Mouse (Mus musculus) kidney, adult 2 months (tissue): ENCODE measurements around the gene Grin2d. TPM values are rescaled to one million over a fixed set of nuclear protein-coding genes. Genes with fewer than 3 reads are reported as not detected.
A peak's percentile ranks its signal among the peaks of the same experiment; 100 is the strongest.

Source experiments
- DNase-seq: peaks from one replicate; pipeline ENCODE4 v3.0.0; 2021
- H3K27ac ChIP-seq: fragments of 200-500 bp; 2 replicates; pipeline ENCODE4 v1.5.1; 2012; ENCODE audit warnings: low read depth, low read length, control low read depth, inconsistent platforms; ENCODE audit not compliant: insufficient read depth
- H3K27me3 ChIP-seq: fragments of 200-500 bp; replicated peaks from 2 replicates; pipeline ENCODE4 v1.6.1; 2012; ENCODE audit warnings: mild to moderate bottlenecking, moderate library complexity, low read length, inconsistent platforms; ENCODE audit not compliant: control insufficient read depth, insufficient read depth
- H3K36me3 ChIP-seq: fragments of 200-500 bp; 2 replicates; pipeline ENCODE4 v1.6.1; 2012; ENCODE audit warnings: mild to moderate bottlenecking, moderate library complexity, low read length, inconsistent platforms; ENCODE audit not compliant: control insufficient read depth, insufficient read depth
- H3K4me1 ChIP-seq: fragments of 200-500 bp; 2 replicates; pipeline ENCODE4 v1.6.1; 2011; ENCODE audit warnings: low read length; ENCODE audit not compliant: control insufficient read depth, insufficient read depth
- H3K4me3 ChIP-seq: fragments of 200-500 bp; 2 replicates; pipeline ENCODE4 v1.5.1; 2011; ENCODE audit warnings: mild to moderate bottlenecking, low read depth, low read length, control low read depth; ENCODE audit not compliant: insufficient read depth
- CTCF ChIP-seq: fragments of 200-500 bp; conservative IDR thresholded peaks from 2 replicates; pipeline ENCODE4 v1.5.1; 2011; ENCODE audit warnings: low read depth, mild to moderate bottlenecking, control low read depth, low read length, moderate library complexity, mixed read lengths; ENCODE audit not compliant: insufficient read depth, insufficient read length
- POLR2A ChIP-seq: fragments of 200-500 bp; IDR thresholded peaks from one replicate; pipeline ENCODE4 v1.6.1; 2011; ENCODE audit warnings: low read depth, low read length, control low read depth
- WGBS: fragments of 180-500 bp; shearing (Covaris S2); methylation state at CpG from one replicate; pipeline ENCODE4 v1.1.7; 2018; 5-methylcytosine and 5-hydroxymethylcytosine counted together
- polyA plus RNA-seq: library from polyadenylated mRNA; depleted of rRNA; stranded (reverse); fragments of >200 nt; gene quantifications from 2 replicates; pipeline ENCODE4 v1.2.3, GENCODE M21; 2012

Gene Grin2d
- polyA plus RNA-seq, 1 experiment: 0.45 TPM

DNA sequence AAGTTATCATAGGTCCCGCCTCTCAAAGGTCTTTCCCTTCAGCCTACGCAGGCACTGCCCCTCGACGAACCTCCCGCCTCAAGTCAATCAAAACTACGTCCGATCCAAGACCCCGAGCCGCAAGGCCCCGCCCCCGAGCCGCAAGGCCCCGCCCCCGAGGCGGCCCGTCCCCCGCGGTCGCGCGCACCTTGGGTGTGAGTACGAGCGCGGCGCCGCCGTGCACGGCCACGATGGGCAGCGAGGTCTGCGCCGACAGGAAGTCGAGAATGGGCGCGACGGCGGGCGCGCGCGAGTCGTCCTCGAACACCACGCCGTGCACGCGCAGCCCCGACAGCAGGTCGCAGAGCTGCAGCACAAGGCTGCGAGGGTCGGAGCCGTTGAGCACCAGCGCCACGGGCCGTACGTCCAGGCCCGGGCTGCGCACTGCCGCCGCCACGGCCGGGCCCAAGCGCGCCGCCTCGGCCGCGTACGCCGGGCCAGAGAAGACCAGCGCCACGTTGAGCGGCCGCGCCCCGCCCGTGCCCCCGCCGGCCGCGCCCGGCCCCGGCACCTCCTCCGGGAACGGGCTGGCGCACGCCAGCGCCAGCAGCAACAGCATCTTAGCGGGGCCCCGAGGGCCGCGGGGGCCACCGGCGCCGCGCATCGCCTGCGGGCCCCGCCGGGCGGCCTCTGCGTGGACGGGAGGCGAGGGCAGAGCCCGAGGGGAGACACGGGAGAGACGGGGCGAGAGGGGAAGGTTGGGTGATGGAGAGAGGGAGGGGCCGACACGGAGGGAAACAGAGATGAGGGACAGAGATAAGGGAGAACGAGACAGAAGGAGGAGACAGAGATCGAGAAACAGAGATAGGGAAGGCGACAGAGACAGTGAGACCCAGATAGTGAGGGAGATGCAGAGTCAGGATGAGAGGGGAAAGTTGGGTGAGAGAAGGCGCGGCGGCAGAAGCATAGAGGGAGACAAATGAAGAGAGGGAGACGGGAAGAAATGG is 12.0 kb downstream of the Grin2d start:
- Histone ChIP-seq H3K4me1 (peaks cover 6% of the 10 kb centered on the region; the same call in 1 of the 2 replicates), H3K4me3 (peak overlapping the region; percentile 87), H3K27ac (no peak overlapping the region), H3K36me3 (no peaks in the 10 kb centered on the region), H3K27me3 (no peaks in the 10 kb centered on the region)
- TF ChIP-seq POLR2A (no peak), CTCF (no peak)
- WGBS: 1% methylated on average over 116 of the region's 117 CpGs
- peak; percentile 93 for DNase-seq

DNA sequence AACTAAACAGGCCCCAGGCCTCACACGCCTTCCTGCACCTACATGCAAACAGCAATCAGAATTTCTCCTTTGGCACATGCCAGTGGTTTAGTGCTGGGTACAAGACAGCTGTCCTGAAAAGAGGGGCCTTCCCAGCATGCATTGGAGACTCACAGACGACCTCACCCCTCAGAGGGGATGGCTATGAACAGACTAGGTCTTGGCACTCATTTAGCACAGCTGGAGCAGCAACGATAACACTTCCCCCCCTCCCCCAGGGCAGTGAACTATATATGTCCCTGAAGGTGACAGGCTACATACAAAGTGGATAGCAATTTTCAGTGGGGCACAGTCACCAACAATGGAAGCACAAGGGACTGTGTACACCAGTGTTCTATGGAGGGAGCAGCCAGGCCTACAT is 13.7 kb downstream of the Grin2d start:
- Histone ChIP-seq H3K4me1 (peaks cover 6% of the 10 kb centered on the region; the same call in 1 of the 2 replicates), H3K4me3 (no peak overlapping the region), H3K36me3 (no peaks in the 10 kb centered on the region), H3K27me3 (no peaks in the 10 kb centered on the region), H3K27ac (no peak overlapping the region)
- 62% methylated on average over 3 of the region's 3 CpGs for WGBS
- no peak for TF ChIP-seq POLR2A
- TF ChIP-seq CTCF: no peak
- DNase-seq: no peak

DNA sequence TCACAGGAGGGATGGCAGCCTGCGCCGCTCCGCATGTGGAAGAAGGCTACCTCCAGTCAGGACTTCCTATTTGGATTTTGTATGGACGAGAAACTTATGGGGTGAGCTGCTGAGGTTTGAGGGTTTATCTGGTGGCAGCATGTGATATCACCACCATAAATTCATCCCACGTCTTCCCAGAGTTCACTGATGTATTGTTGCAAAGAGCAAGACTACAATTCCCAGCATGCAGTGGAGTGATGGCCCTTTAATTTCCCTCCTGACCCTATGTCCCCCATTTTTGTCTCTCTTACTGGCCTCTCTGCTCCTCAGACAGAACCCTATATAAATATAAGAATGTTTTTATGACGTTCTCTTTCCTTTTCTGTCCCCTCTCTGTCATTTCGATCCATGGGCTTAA is 15.4 kb downstream of the Grin2d start:
- TF ChIP-seq POLR2A (no peak), CTCF (no peak)
- Histone ChIP-seq H3K4me3 (no peak overlapping the region), H3K36me3 (no peaks in the 10 kb centered on the region), H3K4me1 (peaks cover 6% of the 10 kb centered on the region; the same call in 1 of the 2 replicates), H3K27me3 (no peaks in the 10 kb centered on the region), H3K27ac (no peak overlapping the region)
- DNase-seq: no peak
- 87% methylated on average over 7 of the region's 7 CpGs for WGBS

DNA sequence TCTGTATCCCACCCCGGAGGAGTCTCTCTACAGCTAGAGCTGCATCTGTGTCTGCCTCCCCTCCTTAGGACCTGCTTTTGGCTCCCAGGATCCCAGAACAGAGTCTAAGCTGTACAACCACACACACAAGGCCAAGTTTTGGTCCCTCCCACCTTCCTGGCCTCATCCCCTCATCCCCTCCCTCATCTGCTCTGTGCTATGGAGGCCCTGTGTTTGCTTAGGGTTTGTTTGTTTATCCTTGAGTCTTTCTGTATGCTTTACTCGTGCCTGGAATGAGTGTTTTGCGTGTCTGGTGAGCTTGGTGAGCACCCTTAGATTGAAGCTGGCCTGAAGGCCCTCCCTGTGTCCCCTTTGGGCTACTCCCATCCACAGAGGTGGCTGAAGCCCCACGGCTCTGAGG is 19.2 kb downstream of the Grin2d start:
- Histone ChIP-seq H3K36me3 (no peaks in the 10 kb centered on the region), H3K27me3 (no peaks in the 10 kb centered on the region), H3K4me3 (no peak overlapping the region), H3K27ac (no peak overlapping the region), H3K4me1 (no peaks in the 10 kb centered on the region)
- TF ChIP-seq CTCF: no peak
- DNase-seq: no peak
- 75% methylated on average over 4 of the region's 4 CpGs for WGBS

DNA sequence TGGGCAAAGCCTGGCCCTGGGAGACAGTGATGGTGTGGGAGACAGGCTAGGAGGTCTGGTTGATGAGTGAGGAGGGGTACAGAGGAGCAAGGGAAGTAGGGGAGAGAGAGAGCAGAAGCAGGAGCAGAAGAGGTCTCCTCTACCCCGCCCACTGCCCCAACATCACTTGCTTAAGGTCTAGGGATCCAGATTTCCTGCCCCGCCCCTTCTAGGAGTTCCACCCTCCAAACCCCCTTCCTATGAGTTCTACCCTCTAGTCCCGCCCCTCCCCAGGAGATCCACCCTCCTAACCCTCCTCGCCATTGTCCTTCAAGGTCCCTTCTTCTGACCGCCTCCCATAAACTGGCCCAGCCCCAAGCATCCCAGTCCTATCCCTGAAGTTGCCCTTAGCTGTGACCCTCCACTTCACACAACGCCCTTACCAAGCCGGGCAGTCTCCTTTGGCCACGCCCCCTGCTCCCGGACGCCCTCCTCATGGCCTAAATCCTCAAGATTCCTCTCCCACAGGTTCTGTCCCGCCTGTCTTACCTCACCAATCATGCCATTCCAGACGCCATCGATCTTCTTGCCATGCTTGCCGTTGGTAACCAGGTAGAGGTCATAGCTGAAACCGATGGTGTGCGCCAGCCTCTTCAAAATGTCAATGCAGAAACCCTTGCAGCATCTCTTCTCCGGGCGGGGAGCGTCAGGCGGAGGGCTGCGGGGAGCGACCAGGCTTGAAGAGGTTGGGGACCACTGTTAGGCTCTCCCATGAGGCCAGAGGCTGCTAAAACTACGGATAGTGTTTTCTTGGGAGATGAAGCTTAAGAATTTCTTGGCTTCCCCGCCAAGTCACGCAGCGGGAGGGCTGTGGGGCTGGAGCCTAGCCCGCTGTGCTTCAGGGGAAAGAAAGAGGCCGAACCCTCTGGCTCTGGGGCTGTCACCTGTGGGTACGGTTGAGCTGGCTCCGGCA is 21.0 kb downstream of the Grin2d start:
- no peak overlapping the region for H3K27ac ChIP-seq
- no peak for DNase-seq
- H3K4me3 ChIP-seq: peak overlapping the region; percentile 0; the same call in 1 of the 2 replicates
- WGBS: 10% methylated on average over 30 of the region's 30 CpGs
- no peaks in the 10 kb centered on the region for H3K36me3 ChIP-seq
- no peak for TF ChIP-seq CTCF
- TF ChIP-seq POLR2A: no peak
- H3K27me3 ChIP-seq: no peaks in the 10 kb centered on the region
- no peaks in the 10 kb centered on the region for H3K4me1 ChIP-seq

DNA sequence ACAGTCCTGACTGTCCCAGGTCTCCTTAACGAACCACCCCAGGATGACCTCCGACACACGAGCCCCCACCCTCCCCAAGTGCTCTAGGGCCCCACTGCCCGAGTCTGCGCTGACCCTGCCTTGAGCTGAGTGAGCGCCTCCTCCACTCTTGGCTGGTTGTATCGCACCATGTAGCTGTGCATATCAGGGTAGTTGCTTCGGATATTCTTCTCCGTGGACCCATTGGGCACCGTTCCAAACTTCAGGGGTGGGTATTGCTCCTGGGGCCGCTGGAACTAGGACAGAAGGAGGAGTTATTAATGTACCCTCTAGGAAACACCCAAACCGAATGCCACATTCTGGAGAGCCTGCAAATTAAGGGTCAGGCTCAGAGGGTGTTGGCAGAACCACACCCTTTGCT is 25.1 kb downstream of the Grin2d start:
- TF ChIP-seq POLR2A: no peak
- no peak for TF ChIP-seq CTCF
- no peak overlapping the region for H3K4me3 ChIP-seq
- no peaks in the 10 kb centered on the region for H3K4me1 ChIP-seq
- no peak for DNase-seq
- no peak overlapping the region for H3K27ac ChIP-seq
- H3K36me3 ChIP-seq: no peaks in the 10 kb centered on the region
- no peaks in the 10 kb centered on the region for H3K27me3 ChIP-seq
- 75% methylated on average over 12 of the region's 12 CpGs for WGBS
